Mouse (Mus musculus) megakaryocyte, embryonic 14.5 days (primary cell): ENCODE measurements around the gene Spocd1.

Source experiments
- FLI1 ChIP-seq: IDR thresholded peaks from 2 replicates; pipeline ENCODE4 v1.6.1; 2012; ENCODE audit warnings: low read length, inconsistent platforms, mixed read lengths
- GATA1 ChIP-seq: IDR thresholded peaks from 3 replicates; pipeline ENCODE4 v1.6.1; 2012; ENCODE audit warnings: mixed read lengths, low read length, inconsistent platforms, borderline replicate concordance

GRCm38 (mm10) chr4:129908836-129909235, 20.2 kb upstream of the Spocd1 start:
- no peak for TF ChIP-seq GATA1
- no peak for TF ChIP-seq FLI1
